Mouse (Mus musculus): ENCODE measurements around the gene Anxa9. TPM values are rescaled to one million over a fixed set of nuclear protein-coding genes. Genes with fewer than 3 reads are reported as not detected.

Anxa9 gene
- polyA plus RNA-seq, 1 experiment = 0.66 TPM

DNA sequence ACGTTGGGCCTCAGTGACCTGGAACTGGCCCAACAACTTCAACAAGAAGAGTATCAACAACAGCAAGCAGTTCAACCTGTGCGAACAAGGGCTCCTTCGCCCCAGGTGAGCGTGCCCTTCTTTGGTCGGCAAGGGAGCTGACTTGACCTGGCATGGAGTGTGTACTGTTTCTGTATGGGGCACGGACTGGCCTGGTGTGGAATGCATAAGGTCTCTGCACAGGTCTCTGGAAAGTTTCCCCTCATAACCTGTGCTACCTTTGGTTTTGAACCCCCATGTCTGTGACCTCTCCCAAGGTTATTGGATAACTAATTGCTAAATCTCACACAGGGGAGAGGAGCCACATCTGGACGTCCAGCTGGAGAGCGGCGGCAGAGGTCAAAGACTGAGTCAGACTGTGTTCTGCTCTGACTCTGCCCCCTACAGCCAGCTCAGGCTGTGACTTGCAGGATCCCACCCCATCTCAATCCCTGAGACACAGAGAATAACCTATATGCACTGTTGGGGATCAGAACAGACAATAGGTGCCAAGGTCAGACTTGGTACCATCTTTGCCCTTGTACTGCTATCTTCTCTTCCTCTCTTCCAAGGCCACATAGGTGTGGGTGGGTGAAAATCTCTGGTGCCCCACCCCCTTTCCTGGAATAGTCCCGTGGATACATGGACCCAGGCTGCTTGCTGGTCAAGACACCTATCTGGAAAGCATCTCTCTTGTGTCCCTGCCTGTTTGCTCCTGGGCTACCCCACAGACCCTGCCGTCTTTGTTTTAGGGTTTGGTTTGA, 11.5 kb downstream of the Anxa9 start:
- Histone ChIP-seq H3K4me1 (peaks cover 99% of the 10 kb centered on the region), H3K9me3 (no peaks in the 10 kb centered on the region), H3K4me3 (replicated peaks) (peak overlapping the region; percentile 54), H3K27me3 (replicated peaks) (no peaks in the 10 kb centered on the region), H3K36me3 (replicated peaks; ENCODE audit: low read length) (peaks cover 97% of the 10 kb centered on the region)
- TF ChIP-seq GATA1 (IDR thresholded peaks at IDR 0.05; ENCODE audit: borderline replicate concordance, low read length) = no peak
- no peak for TF ChIP-seq FLI1 (IDR thresholded peaks at IDR 0.05; ENCODE audit: low read length)

DNA sequence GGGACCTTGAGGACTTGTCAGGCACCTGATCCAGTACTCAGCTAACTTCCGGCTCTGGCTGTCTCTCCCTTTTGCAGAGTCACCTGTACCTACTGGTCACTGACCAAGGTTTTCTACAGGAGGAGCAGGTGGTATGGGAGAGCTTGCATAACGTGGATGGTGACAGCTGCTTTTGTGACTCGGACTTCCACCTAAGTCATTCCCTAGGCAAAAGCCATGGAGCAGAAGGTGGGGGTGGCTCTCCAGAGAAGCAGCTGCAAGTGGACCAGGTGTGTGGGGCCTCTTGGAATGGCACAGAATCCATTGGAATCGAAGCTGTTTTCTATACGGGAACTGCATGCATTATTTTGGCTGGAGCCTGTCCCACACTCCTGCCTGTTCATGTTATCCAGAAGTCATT, 12.3 kb downstream of the Anxa9 start:
- Histone ChIP-seq H3K27me3 (replicated peaks) (no peaks in the 10 kb centered on the region), H3K4me3 (replicated peaks) (peak overlapping the region; percentile 62), H3K4me1 (peaks cover 100% of the 10 kb centered on the region), H3K36me3 (replicated peaks; ENCODE audit: low read length) (peaks cover 97% of the 10 kb centered on the region), H3K9me3 (no peaks in the 10 kb centered on the region)
- TF ChIP-seq FLI1 (IDR thresholded peaks at IDR 0.05; ENCODE audit: low read length) (no peak), GATA1 (IDR thresholded peaks at IDR 0.05; ENCODE audit: borderline replicate concordance, low read length) (no peak)

DNA sequence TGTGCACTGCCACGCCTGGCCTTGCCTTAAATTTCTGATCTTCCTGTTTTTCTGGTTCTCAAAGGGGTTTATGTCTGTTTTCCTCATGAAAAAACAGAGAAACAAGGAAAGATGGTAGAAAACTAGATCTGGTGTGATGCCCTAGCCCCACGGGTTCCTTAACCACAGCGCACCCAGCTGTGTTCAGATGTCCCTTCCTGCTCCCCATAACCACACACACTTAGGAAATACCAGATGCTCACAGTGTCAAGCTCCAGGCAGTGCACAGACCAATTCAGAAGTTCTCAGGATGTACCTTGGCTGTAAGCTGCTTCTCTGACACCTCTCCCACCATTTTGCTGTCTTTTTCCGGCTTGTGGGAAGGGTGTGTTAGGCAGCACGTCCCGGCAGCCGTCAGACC, 12.7 kb downstream of the Anxa9 start:
- H3K4me3 ChIP-seq (replicated peaks) = peak overlapping the region; percentile 64
- H3K4me1 ChIP-seq = peaks cover 100% of the 10 kb centered on the region
- no peaks in the 10 kb centered on the region for H3K9me3 ChIP-seq
- H3K36me3 ChIP-seq (replicated peaks; ENCODE audit: low read length) = peaks cover 97% of the 10 kb centered on the region
- H3K27me3 ChIP-seq (replicated peaks) = no peaks in the 10 kb centered on the region
- TF ChIP-seq FLI1 (IDR thresholded peaks at IDR 0.05; ENCODE audit: low read length) (no peak), GATA1 (IDR thresholded peaks at IDR 0.05; ENCODE audit: borderline replicate concordance, low read length) (no peak)

- H3K27me3 ChIP-seq (replicated peaks) = no peaks in the 10 kb centered on the region
- peak overlapping the region; percentile 64 for H3K4me3 ChIP-seq (replicated peaks)
- H3K9me3 ChIP-seq = no peaks in the 10 kb centered on the region
- H3K36me3 ChIP-seq (replicated peaks; ENCODE audit: low read length) = peaks cover 97% of the 10 kb centered on the region
- peaks cover 99% of the 10 kb centered on the region for H3K4me1 ChIP-seq
- peak; percentile 74; the same call in 1 of the 2 replicates for TF ChIP-seq FLI1 (IDR thresholded peaks at IDR 0.05; ENCODE audit: low read length)
- TF ChIP-seq GATA1 (IDR thresholded peaks at IDR 0.05; ENCODE audit: borderline replicate concordance, low read length) = peak; percentile 74; the same call in 2 of the 3 replicates
Observed at GRCm38 (mm10) chr3:95293537-95293936, 13.4 kb downstream of the Anxa9 start.

DNA sequence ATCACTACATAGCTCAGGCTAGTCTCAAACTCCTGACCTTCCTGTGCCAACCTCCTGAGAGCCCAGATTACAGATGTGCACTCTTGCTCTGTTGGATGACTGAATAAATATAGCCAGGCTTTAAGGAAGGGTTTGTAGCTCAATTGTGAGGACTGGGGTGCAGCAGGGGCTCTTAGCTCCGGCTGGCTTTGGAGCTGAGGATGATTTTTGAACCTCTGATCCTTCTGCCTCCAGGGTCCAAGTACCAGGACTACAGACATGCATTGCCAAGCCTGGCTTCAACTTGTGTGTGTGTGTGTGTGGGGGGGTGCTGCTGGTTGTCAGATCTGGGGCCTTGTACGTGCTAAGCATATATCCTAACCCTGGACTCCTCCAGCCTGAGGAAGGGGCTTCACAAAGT, 14.1 kb downstream of the Anxa9 start:
- H3K36me3 ChIP-seq (replicated peaks; ENCODE audit: low read length) = peaks cover 97% of the 10 kb centered on the region
- no peaks in the 10 kb centered on the region for H3K27me3 ChIP-seq (replicated peaks)
- peaks cover 99% of the 10 kb centered on the region for H3K4me1 ChIP-seq

DNA sequence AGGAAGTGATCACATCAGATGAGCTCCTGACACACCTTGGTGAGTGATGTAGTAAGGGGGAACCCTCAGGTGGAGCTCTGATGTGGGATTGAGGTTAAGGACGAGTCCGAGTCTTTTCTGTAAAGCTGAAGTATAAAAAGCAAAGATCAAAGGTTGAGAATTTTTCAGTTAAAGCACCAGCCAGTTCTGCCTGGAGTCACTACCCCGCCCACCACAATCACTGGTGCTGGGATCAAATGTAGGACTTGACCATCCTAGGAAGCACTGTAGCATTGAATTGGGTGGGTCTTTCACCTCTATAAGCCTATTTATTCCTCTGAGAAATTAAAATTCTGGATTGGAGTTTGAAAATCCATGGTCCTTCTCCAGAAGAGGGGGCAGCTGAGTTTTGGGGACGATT, 15.9 kb downstream of the Anxa9 start:
- Histone ChIP-seq H3K4me3 (replicated peaks) (peak overlapping the region; percentile 30), H3K27me3 (replicated peaks) (no peaks in the 10 kb centered on the region), H3K4me1 (peaks cover 99% of the 10 kb centered on the region), H3K9me3 (no peaks in the 10 kb centered on the region), H3K36me3 (replicated peaks; ENCODE audit: low read length) (peaks cover 97% of the 10 kb centered on the region)
- no peak for TF ChIP-seq FLI1 (IDR thresholded peaks at IDR 0.05; ENCODE audit: low read length)
- no peak for TF ChIP-seq GATA1 (IDR thresholded peaks at IDR 0.05; ENCODE audit: borderline replicate concordance, low read length)

More for the DNA sequence above, 14.1 kb downstream of the Anxa9 start:
- H3K4me3 ChIP-seq (replicated peaks) = peak overlapping the region; percentile 64
- TF ChIP-seq FLI1 (IDR thresholded peaks at IDR 0.05; ENCODE audit: low read length) = no peak
- no peak for TF ChIP-seq GATA1 (IDR thresholded peaks at IDR 0.05; ENCODE audit: borderline replicate concordance, low read length)
- H3K9me3 ChIP-seq = no peaks in the 10 kb centered on the region

DNA sequence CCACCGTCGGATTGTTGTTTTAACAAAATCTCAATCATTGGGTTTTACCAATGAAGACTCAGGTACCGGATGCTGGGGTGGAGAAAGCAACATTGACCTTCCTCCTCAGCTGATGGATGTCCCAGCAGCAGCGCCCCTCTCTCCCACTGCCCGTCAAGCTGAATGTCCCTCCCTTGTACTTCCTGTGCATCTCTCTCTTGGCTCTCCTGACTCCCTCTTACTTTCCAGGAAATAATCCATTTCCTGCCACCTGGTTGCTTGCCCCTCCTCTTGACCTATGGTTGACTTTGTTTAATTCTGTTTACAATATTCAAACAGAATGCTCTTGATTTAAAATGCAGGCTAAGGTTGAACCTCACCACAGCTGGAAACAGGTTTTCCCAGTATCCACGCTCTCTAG, 16.8 kb downstream of the Anxa9 start:
- peak overlapping the region; percentile 60 for H3K4me3 ChIP-seq (replicated peaks)
- peaks cover 99% of the 10 kb centered on the region for H3K4me1 ChIP-seq
- TF ChIP-seq FLI1 (IDR thresholded peaks at IDR 0.05; ENCODE audit: low read length) (no peak), GATA1 (IDR thresholded peaks at IDR 0.05; ENCODE audit: borderline replicate concordance, low read length) (no peak)
- H3K36me3 ChIP-seq (replicated peaks; ENCODE audit: low read length) = peaks cover 97% of the 10 kb centered on the region
- no peaks in the 10 kb centered on the region for H3K9me3 ChIP-seq
- no peaks in the 10 kb centered on the region for H3K27me3 ChIP-seq (replicated peaks)

GRCm38 (mm10) chr3:95289419-95289818, 17.6 kb downstream of the Anxa9 start:
- Histone ChIP-seq H3K27me3 (replicated peaks) (no peaks in the 10 kb centered on the region), H3K36me3 (replicated peaks; ENCODE audit: low read length) (peaks cover 97% of the 10 kb centered on the region), H3K4me1 (peaks cover 99% of the 10 kb centered on the region), H3K4me3 (replicated peaks) (peak overlapping the region; percentile 80), H3K9me3 (no peaks in the 10 kb centered on the region)
- no peak for TF ChIP-seq FLI1 (IDR thresholded peaks at IDR 0.05; ENCODE audit: low read length)
- TF ChIP-seq GATA1 (IDR thresholded peaks at IDR 0.05; ENCODE audit: borderline replicate concordance, low read length) = no peak

- Histone ChIP-seq H3K36me3 (replicated peaks; ENCODE audit: low read length) (peaks cover 88% of the 10 kb centered on the region), H3K4me1 (peaks cover 85% of the 10 kb centered on the region), H3K9me3 (no peaks in the 10 kb centered on the region), H3K27me3 (replicated peaks) (no peaks in the 10 kb centered on the region), H3K4me3 (replicated peaks) (peak overlapping the region; percentile 19)
- TF ChIP-seq FLI1 (IDR thresholded peaks at IDR 0.05; ENCODE audit: low read length) (no peak), GATA1 (IDR thresholded peaks at IDR 0.05; ENCODE audit: borderline replicate concordance, low read length) (no peak)
Observed at GRCm38 (mm10) chr3:95287541-95287940, 19.4 kb downstream of the Anxa9 start.

DNA sequence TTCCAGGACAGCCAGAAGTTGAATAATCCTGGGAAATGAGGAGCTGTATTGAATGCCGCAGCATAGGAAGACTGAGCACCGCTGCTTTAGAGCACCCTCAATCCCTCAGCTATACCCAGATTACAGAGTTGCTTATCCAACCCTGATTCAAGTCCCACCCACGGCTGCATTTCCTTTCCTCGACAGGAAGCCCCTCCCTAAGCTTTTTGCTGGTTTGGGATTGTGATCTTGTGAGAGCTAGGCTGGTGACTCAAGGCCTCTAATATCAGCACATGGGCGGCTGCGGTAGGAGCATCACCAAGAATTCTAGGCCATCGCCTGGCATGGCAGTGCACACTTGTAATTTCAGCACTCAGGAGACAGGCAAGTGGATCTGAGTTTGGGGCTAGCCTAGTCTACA, 20.5 kb downstream of the Anxa9 start:
- no peak for TF ChIP-seq GATA1 (IDR thresholded peaks at IDR 0.05; ENCODE audit: borderline replicate concordance, low read length)
- TF ChIP-seq FLI1 (IDR thresholded peaks at IDR 0.05; ENCODE audit: low read length) = no peak
- no peaks in the 10 kb centered on the region for H3K27me3 ChIP-seq (replicated peaks)
- H3K36me3 ChIP-seq (replicated peaks; ENCODE audit: low read length) = peaks cover 78% of the 10 kb centered on the region
- peak overlapping the region; percentile 99 for H3K4me3 ChIP-seq (replicated peaks)
- no peaks in the 10 kb centered on the region for H3K9me3 ChIP-seq
- H3K4me1 ChIP-seq = peaks cover 75% of the 10 kb centered on the region
